ENCODE assay signal across 13 mouse cellular contexts in the genomic region with DNA sequence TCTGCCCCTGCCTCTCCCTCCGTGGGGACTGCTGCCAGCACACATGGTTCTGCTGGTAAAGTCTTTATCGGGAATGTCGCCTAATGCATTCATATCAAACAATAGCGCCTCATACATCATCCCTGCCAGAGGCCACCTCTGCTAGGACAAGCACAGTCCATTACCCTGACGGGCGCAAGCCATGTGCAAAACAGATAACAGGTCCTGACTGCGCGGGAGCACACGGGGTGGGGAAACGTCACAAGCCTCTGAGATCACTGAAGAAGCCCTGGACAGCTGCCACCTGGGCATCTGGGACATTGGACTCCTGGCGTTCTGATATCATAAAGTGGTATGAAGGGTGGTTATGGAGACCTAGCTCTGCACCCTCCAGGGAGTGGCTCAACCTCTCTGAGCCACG.
DNase-seq lines count a peak whose midpoint lies in the region; ATAC-seq and TF ChIP-seq lines count a peak whose summit lies in the region.
"Had no signal": no experiment of that assay in that cellular context is flagged by ENCODE, and none has a peak within 500 bp of the region (broad histone marks: within the 10 kb centered on the region; RNA-seq: fewer than 3 reads in every experiment).

No protein-coding gene starts in this region.

- TF ChIP-seq POLR2A in MEL (IDR thresholded peaks at IDR 0.05; ENCODE audit: control insufficient read depth in 1 of 2, insufficient read depth in 1 of 2, low read depth in 1 of 2, low read length in 2 of 2, poor library complexity in 1 of 2), result no peak

- TF ChIP-seq RAD21 in MEL (IDR thresholded peaks at IDR 0.05; ENCODE audit: low read depth, low read length), result no peak

- DNase-seq in heart, adult 8-10 months (ENCODE audit: low spot score), result peak; percentile 14
- peak; percentile 31 for DNase-seq in MEL (ENCODE audit: low read depth, low spot score)
- peak; percentile 57 for DNase-seq in MN1 (ENCODE audit: low spot score)
- peak; percentile 32 for DNase-seq in hindbrain, embryonic 14.5 days (ENCODE audit: low spot score)
- no peak for DNase-seq in kidney, postnatal 4 days
- DNase-seq in layer of hippocampus, adult 2 months (ENCODE audit: low spot score in 2 of 2), result no peak
- DNase-seq: spleen, adult 18-20 months; thymus, adult 2 months had no signal

- no peak overlapping the region for H3K4me2 ChIP-seq in heart, embryonic 12.5 days
- H3K4me2 ChIP-seq in hindbrain, embryonic 14.5 days (replicated peaks), result no peak overlapping the region
- H3K4me2 ChIP-seq: liver, embryonic 15.5 days had no signal

- no peak for TF ChIP-seq CTCF in MEL (IDR thresholded peaks at IDR 0.05 in 2 of 3, conservative IDR thresholded peaks at IDR 0.05 in 1 of 3; ENCODE audit: control insufficient read depth in 1 of 3, insufficient read depth in 1 of 3, low read depth in 2 of 3, low read length in 3 of 3, poor library complexity in 1 of 3, severe bottlenecking in 1 of 3)
- TF ChIP-seq CTCF in layer of hippocampus, adult 2 months (conservative IDR thresholded peaks at IDR 0.05), result no peak

- no peak for ATAC-seq in heart, embryonic 12.5 days (ENCODE audit: insufficient number of reproducible peaks, low FRiP score)
- no peak for ATAC-seq in hindbrain, embryonic 14.5 days (ENCODE audit: low FRiP score)
- ATAC-seq: forebrain, embryonic 14.5 days had no signal

- 37% methylated on average over 12 of the region's 12 CpGs for WGBS in heart, embryonic 12.5 days
- WGBS in hindbrain, embryonic 14.5 days, result 44% methylated on average over 12 of the region's 12 CpGs

- no peak overlapping the region for H3K9ac ChIP-seq in heart, embryonic 12.5 days
- H3K9ac ChIP-seq in MEL (ENCODE audit: control insufficient read depth, low read depth, low read length, poor library complexity, severe bottlenecking), result no peak overlapping the region
- no peak overlapping the region for H3K9ac ChIP-seq in hindbrain, embryonic 14.5 days
- H3K9ac ChIP-seq: liver, embryonic 15.5 days had no signal

- H3K4me3 ChIP-seq in heart, embryonic 12.5 days, result no peak overlapping the region
- no peak overlapping the region for H3K4me3 ChIP-seq in MEL (ENCODE audit: control insufficient read depth in 1 of 2, insufficient read depth in 1 of 2, low read depth in 2 of 2, low read length in 2 of 2)
- H3K4me3 ChIP-seq in hindbrain, embryonic 14.5 days (replicated peaks; ENCODE audit: low read length), result no peak overlapping the region
- H3K4me3 ChIP-seq in layer of hippocampus, adult 2 months, result no peak overlapping the region
- H3K4me3 ChIP-seq: limb, embryonic 10.5 days; liver, embryonic 15.5 days; myocyte had no signal

- H3K27ac ChIP-seq in heart, embryonic 12.5 days (ENCODE audit: poor library complexity, severe bottlenecking), result no peak overlapping the region
- H3K27ac ChIP-seq in MEL (ENCODE audit: control insufficient read depth, low read depth, low read length), result no peak overlapping the region
- H3K27ac ChIP-seq in hindbrain, embryonic 14.5 days, result no peak overlapping the region
- H3K27ac ChIP-seq in layer of hippocampus, adult 2 months, result no peak overlapping the region
- H3K27ac ChIP-seq: limb, embryonic 10.5 days; liver, embryonic 15.5 days had no signal

- no peaks in the 10 kb centered on the region for H3K36me3 ChIP-seq in heart, embryonic 12.5 days
- H3K36me3 ChIP-seq in MEL (ENCODE audit: control insufficient read depth in 1 of 2, insufficient read depth in 2 of 2, low read length in 2 of 2), result peaks cover 0 to 10% of the 10 kb centered on the region in 2 experiments; a peak in 2 of 4 replicates
- H3K36me3 ChIP-seq in hindbrain, embryonic 14.5 days (replicated peaks; ENCODE audit: control insufficient read depth, insufficient read depth), result no peaks in the 10 kb centered on the region
- H3K36me3 ChIP-seq: limb, embryonic 10.5 days; liver, embryonic 15.5 days had no signal

- no peaks in the 10 kb centered on the region for H3K79me2 ChIP-seq in MEL (ENCODE audit: control insufficient read depth, insufficient read depth, low read length, poor library complexity)

- H3K9me3 ChIP-seq in heart, embryonic 12.5 days (replicated peaks), result no peaks in the 10 kb centered on the region
- H3K9me3 ChIP-seq in MEL (replicated peaks; ENCODE audit: insufficient read depth, low read length), result no peaks in the 10 kb centered on the region
- no peaks in the 10 kb centered on the region for H3K9me3 ChIP-seq in hindbrain, embryonic 14.5 days (ENCODE audit: control insufficient read depth, low read length)
- H3K9me3 ChIP-seq: limb, embryonic 10.5 days; liver, embryonic 15.5 days had no signal

- peaks cover 36% of the 10 kb centered on the region for H3K27me3 ChIP-seq in heart, embryonic 12.5 days (replicated peaks)
- no peaks in the 10 kb centered on the region for H3K27me3 ChIP-seq in MEL (ENCODE audit: control insufficient read depth in 1 of 2, insufficient read depth in 2 of 2, low read length in 2 of 2)
- no peaks in the 10 kb centered on the region for H3K27me3 ChIP-seq in hindbrain, embryonic 14.5 days (ENCODE audit: control insufficient read depth, insufficient read depth, low read length)

- TF ChIP-seq EP300 in MEL (IDR thresholded peaks at IDR 0.05; ENCODE audit: low read depth in 1 of 2, low read length in 2 of 2), result no peak

- peaks cover 20% of the 10 kb centered on the region for H3K4me1 ChIP-seq in heart, embryonic 12.5 days (replicated peaks)
- H3K4me1 ChIP-seq in MEL (ENCODE audit: control insufficient read depth in 1 of 2, insufficient read depth in 2 of 2, low read length in 2 of 2), result peaks cover 5 to 25% of the 10 kb centered on the region in 2 experiments
- H3K4me1 ChIP-seq in hindbrain, embryonic 14.5 days (replicated peaks; ENCODE audit: control insufficient read depth, insufficient read depth, low read length), result peaks cover 8% of the 10 kb centered on the region; the same call in 1 of the 2 replicates
- H3K4me1 ChIP-seq: liver, embryonic 15.5 days had no signal

TF ChIP-seq in MEL, 35 proteins besides CTCF, POLR2A, EP300 and RAD21:
- TF ChIP-seq CHD1 (IDR thresholded peaks at IDR 0.05; ENCODE audit: low read depth, low read length) (no peak), ELF1 (IDR thresholded peaks at IDR 0.05; ENCODE audit: low read depth, low read length) (no peak), BHLHE40 (IDR thresholded peaks at IDR 0.05; ENCODE audit: borderline replicate concordance, low read depth, low read length) (no peak), UBTF (IDR thresholded peaks at IDR 0.05; ENCODE audit: borderline replicate concordance, insufficient read depth, low read depth, low read length) (no peak), MEF2A (IDR thresholded peaks at IDR 0.05; ENCODE audit: extremely low read depth, insufficient replicate concordance, low read depth, low read length, poor library complexity, severe bottlenecking) (no peak), USF1 (IDR thresholded peaks at IDR 0.05; ENCODE audit: low read depth, low read length) (no peak), ETS1 (IDR thresholded peaks at IDR 0.05; ENCODE audit: low read depth, low read length) (0 out of 2 replicates have a peak, but pooled peaks have one; percentile 16), GABPA (IDR thresholded peaks at IDR 0.05; ENCODE audit: low read depth, low read length) (no peak), ZKSCAN1 (IDR thresholded peaks at IDR 0.05; ENCODE audit: low read depth, low read length) (no peak), HCFC1 (IDR thresholded peaks at IDR 0.05; ENCODE audit: low read depth, low read length) (no peak), TAL1 (IDR thresholded peaks at IDR 0.05; ENCODE audit: low read length) (peak; percentile 35; the same call in 1 of the 2 replicates), POLR2AphosphoS2 (IDR thresholded peaks at IDR 0.05; ENCODE audit: low read length) (no peak), NELFE (IDR thresholded peaks at IDR 0.05; ENCODE audit: low read depth, low read length) (no peak), MAX (IDR thresholded peaks at IDR 0.05; ENCODE audit: low read length) (peak; percentile 37; the same call in 1 of the 2 replicates), ZC3H11A (IDR thresholded peaks at IDR 0.05; ENCODE audit: low read depth, low read length) (no peak), MXI1 (IDR thresholded peaks at IDR 0.05; ENCODE audit: low read depth, low read length) (no peak), MAFK (IDR thresholded peaks at IDR 0.05; ENCODE audit: borderline replicate concordance, low read depth, low read length) (no peak), ZNF384 (IDR thresholded peaks at IDR 0.05; ENCODE audit: low read depth, low read length) (no peak)

Comparison
In these comparisons a context has a peak if more than half of its experiments do, and no peak if none do; other contexts are left out.
1. DNase-seq: peak in heart, adult 8-10 months (single experiment), MEL (single experiment), MN1 (single experiment) and hindbrain, embryonic 14.5 days (single experiment); none in kidney, postnatal 4 days (0 of 2) and layer of hippocampus, adult 2 months (0 of 2).